Mouse (Mus musculus) testis, adult 2 months (tissue): ENCODE measurements around the gene Zfp277. TPM values are rescaled to one million over a fixed set of nuclear protein-coding genes. Genes with fewer than 3 reads are reported as not detected.

Source experiments
- H3K27ac ChIP-seq: fragments of 200-500 bp; 2 replicates; pipeline ENCODE4 v1.5.1; 2012; ENCODE audit warnings: low read depth, low read length; ENCODE audit not compliant: control insufficient read depth, insufficient read depth
- H3K27me3 ChIP-seq: fragments of 200-500 bp; 2 replicates; pipeline ENCODE4 v1.6.1; 2012; ENCODE audit warnings: mild to moderate bottlenecking, low read length, moderate library complexity; ENCODE audit not compliant: control insufficient read depth, insufficient read depth
- H3K36me3 ChIP-seq: fragments of 200-500 bp; 2 replicates; pipeline ENCODE4 v1.6.1; 2012; ENCODE audit warnings: mild to moderate bottlenecking, low read length; ENCODE audit not compliant: control insufficient read depth, insufficient read depth
- H3K4me1 ChIP-seq: fragments of 200-500 bp; 2 replicates; pipeline ENCODE4 v1.6.1; 2012; ENCODE audit warnings: low read length; ENCODE audit not compliant: control insufficient read depth, insufficient read depth
- H3K4me3 ChIP-seq: fragments of 200-500 bp; 2 replicates; pipeline ENCODE4 v1.5.1; 2012; ENCODE audit warnings: low read depth, mild to moderate bottlenecking, low read length, moderate library complexity, mixed read lengths; ENCODE audit not compliant: control insufficient read depth
- CTCF ChIP-seq: fragments of 200-500 bp; IDR thresholded peaks from 2 replicates; pipeline ENCODE4 v1.5.1; 2012; ENCODE audit warnings: low read depth, mild to moderate bottlenecking, inconsistent platforms, low read length, moderate library complexity; ENCODE audit not compliant: control insufficient read depth, insufficient read depth, insufficient replicate concordance
- POLR2A ChIP-seq: fragments of 200-500 bp; IDR thresholded peaks from 2 replicates; pipeline ENCODE4 v1.6.1; 2012; ENCODE audit warnings: low read depth, mild to moderate bottlenecking, inconsistent platforms, low read length, moderate library complexity; ENCODE audit not compliant: control insufficient read depth
- polyA plus RNA-seq: library from polyadenylated mRNA; depleted of rRNA; stranded (reverse); fragments of >200 nt; gene quantifications from 2 replicates; pipeline ENCODE4 v1.2.3, GENCODE M21; 2012

The Zfp277 gene
- polyA plus RNA-seq, 1 experiment, result 3.2 TPM

DNA sequence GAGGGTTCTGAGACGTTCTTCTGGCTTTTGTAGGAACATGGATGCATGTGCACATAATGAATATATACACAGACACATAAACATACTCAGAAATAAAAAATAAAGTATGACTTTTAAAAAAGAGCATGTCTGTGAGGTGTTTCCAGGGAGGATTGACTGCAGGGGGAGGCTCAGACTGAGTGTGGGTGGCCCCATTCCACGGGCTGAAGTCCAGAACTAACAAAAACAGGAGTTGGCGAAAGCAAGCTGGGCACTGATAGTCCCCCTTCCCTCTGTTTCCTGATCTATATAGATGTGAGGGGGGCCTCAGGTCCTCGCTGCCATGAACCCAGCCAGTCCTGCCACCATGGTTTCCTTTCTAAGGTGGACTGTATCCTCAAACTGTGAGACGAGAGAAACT lies 57.9 kb downstream of the Zfp277 start:
- no peak overlapping the region for H3K4me3 ChIP-seq
- H3K27me3 ChIP-seq, result no peaks in the 10 kb centered on the region
- H3K36me3 ChIP-seq, result no peaks in the 10 kb centered on the region
- TF ChIP-seq CTCF (no peak), POLR2A (no peak)
- H3K4me1 ChIP-seq, result no peaks in the 10 kb centered on the region
- no peak overlapping the region for H3K27ac ChIP-seq

DNA sequence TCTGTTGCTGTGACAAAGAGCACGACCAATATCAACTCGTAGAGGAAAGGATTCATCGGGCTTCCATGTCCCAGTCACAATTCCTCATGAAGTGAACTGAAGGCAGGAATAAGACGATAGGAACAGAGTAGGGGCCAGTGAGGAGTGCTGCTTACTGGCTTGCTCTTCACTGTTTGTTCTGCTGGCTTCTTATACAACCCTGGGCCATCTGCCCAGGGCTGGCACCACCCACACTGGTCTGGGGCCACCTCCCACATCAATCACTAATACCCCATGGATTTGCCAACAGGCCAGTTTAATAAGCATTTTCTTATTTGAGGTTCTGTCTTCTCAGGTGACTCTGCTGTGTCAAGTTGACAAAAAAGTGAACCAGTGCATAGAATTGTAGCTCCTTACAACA lies 60.4 kb downstream of the Zfp277 start:
- Histone ChIP-seq H3K27me3 (no peaks in the 10 kb centered on the region), H3K4me1 (no peaks in the 10 kb centered on the region), H3K27ac (no peak overlapping the region), H3K4me3 (no peak overlapping the region), H3K36me3 (no peaks in the 10 kb centered on the region)
- no peak for TF ChIP-seq POLR2A

DNA sequence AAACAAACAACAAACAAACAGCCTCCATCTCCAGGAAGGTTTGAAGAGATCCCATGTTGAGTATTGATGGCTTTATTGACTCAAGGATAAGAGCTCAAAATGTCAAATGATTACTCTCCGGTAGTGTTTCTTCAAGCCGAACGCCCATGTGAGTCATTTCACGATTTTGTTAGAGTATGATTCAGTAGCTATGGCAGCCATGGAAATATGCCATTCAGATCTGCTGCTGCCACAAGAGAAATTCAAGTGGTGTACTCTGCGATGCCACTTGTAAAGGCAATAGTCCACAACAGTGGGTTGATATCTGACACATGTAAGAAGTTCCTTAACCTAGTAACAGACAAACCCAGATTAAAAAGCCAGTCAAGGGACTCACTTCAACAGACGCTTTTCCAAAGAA lies 62.0 kb downstream of the Zfp277 start:
- Histone ChIP-seq H3K36me3 (no peaks in the 10 kb centered on the region), H3K4me1 (no peaks in the 10 kb centered on the region), H3K27me3 (no peaks in the 10 kb centered on the region), H3K4me3 (no peak overlapping the region), H3K27ac (no peak overlapping the region)
- TF ChIP-seq POLR2A (no peak), CTCF (no peak)

DNA sequence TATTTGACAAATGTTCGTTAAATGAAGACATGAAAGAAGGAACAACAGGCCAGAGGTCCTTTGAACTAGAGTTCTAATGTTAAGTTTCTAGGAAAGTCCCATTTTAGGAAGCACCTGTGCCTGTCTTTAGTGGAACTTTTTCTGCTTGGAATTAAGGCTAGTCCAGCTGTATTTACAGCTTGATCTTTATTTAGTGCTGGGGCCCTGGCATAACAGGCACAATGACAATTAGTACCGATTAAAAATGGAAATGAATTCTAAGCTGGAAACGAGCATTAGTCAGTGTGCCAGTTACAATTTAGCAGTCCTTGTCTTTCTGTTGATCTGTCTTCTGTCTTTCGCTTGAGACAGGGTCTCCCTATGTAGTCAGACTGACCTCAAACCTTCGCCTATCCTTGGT lies 63.2 kb downstream of the Zfp277 start:
- TF ChIP-seq POLR2A, result no peak
- no peak for TF ChIP-seq CTCF
- Histone ChIP-seq H3K27ac (no peak overlapping the region), H3K27me3 (no peaks in the 10 kb centered on the region), H3K4me1 (no peaks in the 10 kb centered on the region), H3K36me3 (no peaks in the 10 kb centered on the region), H3K4me3 (no peak overlapping the region)

DNA sequence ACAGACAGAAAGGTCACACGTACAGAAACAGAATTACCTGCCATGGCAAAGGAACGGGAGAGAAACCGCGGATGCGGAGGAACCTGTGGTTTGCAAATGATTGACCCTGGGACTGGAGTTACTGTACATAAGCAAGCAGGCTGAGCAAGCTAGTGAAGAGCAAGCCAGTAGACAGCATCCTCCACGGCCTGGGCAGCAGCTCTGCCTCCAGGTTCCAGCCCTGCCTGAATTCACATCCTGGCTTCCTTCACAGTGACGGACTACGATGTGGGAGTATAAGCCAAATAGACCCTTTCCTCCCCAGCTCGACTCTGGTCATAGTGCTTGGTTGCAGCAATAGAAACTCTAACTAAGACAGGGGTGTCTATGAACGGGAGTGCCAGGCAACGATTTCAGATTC lies 63.9 kb downstream of the Zfp277 start:
- TF ChIP-seq POLR2A, result no peak
- TF ChIP-seq CTCF, result no peak
- H3K36me3 ChIP-seq, result no peaks in the 10 kb centered on the region
- H3K27ac ChIP-seq, result no peak overlapping the region
- H3K4me1 ChIP-seq, result no peaks in the 10 kb centered on the region
- no peak overlapping the region for H3K4me3 ChIP-seq
- no peaks in the 10 kb centered on the region for H3K27me3 ChIP-seq

DNA sequence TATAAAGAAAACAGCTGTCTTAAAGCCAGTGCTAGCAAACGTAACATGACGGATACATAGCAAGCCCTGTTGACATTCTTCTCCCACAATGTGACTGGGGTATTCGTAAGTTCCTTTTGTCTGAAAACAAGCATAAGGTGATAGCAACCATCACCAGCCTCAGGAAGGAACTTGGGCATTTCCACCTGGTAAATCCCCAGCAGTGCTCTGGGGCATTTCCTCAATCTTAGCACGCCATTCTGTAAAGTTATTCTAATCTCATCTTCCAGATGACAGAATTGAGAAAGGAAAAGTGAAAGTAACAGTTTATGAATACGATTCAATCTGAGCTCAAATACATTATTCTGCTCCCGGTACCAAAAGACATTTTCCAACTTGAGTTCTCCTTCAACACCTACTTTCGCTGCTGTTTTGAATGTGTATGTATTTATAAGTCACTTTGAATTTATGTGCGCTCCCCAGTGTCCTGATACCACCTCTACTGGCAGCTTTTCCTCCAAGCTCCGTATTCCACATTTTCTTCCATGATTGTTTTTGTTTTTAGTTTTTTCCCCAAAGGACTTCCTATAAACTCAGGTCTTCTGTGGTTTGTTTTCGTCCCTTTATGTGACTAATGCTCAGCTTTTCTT lies 64.4 kb downstream of the Zfp277 start:
- Histone ChIP-seq H3K27ac (no peak overlapping the region), H3K27me3 (no peaks in the 10 kb centered on the region), H3K4me1 (no peaks in the 10 kb centered on the region), H3K36me3 (no peaks in the 10 kb centered on the region), H3K4me3 (no peak overlapping the region)
- no peak for TF ChIP-seq CTCF
- no peak for TF ChIP-seq POLR2A

DNA sequence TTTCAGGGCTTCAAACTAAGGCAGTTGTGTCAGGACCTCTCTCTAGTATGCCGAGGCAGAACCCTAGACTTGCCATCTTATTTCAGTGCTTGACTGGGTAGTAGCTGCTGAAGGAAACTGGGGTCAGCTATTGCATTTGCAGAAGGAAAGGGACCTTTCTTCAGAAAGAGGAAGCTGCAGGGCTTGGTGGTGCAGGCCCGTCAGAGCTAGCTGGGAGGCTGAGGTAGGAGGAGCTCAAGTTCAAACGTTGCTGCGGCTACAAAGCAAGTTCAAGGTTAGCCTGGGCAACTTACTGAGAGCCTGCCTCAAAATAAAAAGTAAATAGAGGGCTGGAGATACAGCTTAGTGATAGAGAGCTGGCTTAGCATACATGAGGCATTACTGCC lies 66.2 kb downstream of the Zfp277 start:
- no peaks in the 10 kb centered on the region for H3K27me3 ChIP-seq

More for the DNA sequence above, 66.2 kb downstream of the Zfp277 start:
- Histone ChIP-seq H3K36me3 (no peaks in the 10 kb centered on the region), H3K4me3 (no peak overlapping the region), H3K27ac (no peak overlapping the region), H3K4me1 (no peaks in the 10 kb centered on the region)
- TF ChIP-seq CTCF (no peak), POLR2A (no peak)
